Mouse (Mus musculus): ENCODE results near the gene AW209491. TPM values are rescaled to one million over a fixed set of nuclear protein-coding genes. Genes with fewer than 3 reads are reported as not detected.

Gene AW209491
- polyA plus RNA-seq, 1 experiment from 2014 or later = 27.9 TPM

GRCm38 (mm10) chr13:14670342-14670741, 40.4 kb downstream of the AW209491 start:
- Histone ChIP-seq H3K4me3 (no peak overlapping the region), H3K9ac (no peak overlapping the region), H3K27ac (no peak overlapping the region), H3K36me3 (no peaks in the 10 kb centered on the region), H3K4me1 (no peaks in the 10 kb centered on the region), H3K4me2 (no peak overlapping the region), H3K27me3 (no peaks in the 10 kb centered on the region), H3K9me3 (no peaks in the 10 kb centered on the region)
- no peak for ATAC-seq (ENCODE audit: insufficient number of reproducible peaks, insufficient read depth, low FRiP score, low TSS enrichment, low read depth)
- 14% methylated on average over 2 of the region's 2 CpGs for WGBS

Other genes starting within 250 kb of the AW209491 start
- 2.6 and 2.9 TPM in 2 replicates for gene Hecw1, start 106.9 kb upstream of the AW209491 start, polyA plus RNA-seq (2015; fragmentation: Nextera tagmentation; extraction: Ambion mirVana)
- gene Mrpl32, start 17.0 kb upstream of the AW209491 start, polyA plus RNA-seq (2015; fragmentation: Nextera tagmentation; extraction: Ambion mirVana) = 121 and 124 TPM in 2 replicates
- gene Psma2, start 16.9 kb upstream of the AW209491 start, polyA plus RNA-seq (2015; fragmentation: Nextera tagmentation; extraction: Ambion mirVana) = 193 and 201 TPM in 2 replicates